Mouse (Mus musculus): Measurements from ENCODE around the gene Cenpo.

DNA sequence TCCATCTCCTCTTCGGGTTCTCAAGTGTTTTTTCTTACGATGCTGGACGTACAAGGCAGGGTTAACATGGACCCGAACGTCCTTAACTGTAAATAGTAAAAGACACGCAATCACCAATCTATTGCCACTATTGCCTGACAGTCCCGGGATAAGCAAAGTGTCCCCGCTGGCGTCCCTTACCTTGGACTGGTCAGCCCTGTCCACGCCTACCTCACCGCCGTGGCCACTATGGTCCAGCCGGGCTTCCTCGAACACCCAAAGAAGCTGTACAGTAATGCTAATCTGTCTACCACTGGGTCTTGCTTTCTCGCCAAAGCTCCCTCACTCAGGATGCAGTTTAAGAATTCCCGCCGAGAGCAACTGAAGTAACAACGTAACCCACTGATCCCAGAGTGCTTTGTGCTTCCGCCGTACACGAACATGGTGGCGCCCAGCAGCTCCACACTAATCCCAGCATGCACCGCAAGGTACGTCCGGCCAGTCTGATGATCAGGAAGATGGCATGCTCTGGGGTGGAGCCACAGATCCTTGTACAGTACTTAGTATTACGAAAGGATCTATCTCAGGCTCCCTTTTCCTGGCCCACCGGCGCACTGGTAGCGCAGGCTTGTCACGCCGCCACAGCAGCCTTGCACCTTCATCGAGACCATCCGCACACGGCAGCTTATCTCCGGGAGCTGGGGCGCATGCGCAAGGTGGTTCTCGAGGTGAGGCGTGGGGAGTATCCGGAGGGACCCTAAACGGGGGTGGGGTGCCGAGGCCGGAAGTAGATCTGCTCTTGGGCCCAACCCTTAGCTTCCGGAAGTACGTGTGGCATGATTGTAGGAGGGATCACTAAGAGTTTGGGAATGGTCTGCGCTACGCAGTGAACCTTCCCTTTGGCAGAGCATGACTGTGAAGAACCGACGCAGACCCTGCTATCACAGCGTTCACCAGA is at the start of gene Cenpo, which contains the start of gene Ptrhd1:
- TF ChIP-seq HCFC1 (IDR thresholded peaks at IDR 0.05; ENCODE audit: borderline replicate concordance, insufficient read depth, low read length) (peak; percentile 94), ZC3H11A (IDR thresholded peaks at IDR 0.05; ENCODE audit: borderline replicate concordance, low read depth, low read length) (no peak), CHD2 (IDR thresholded peaks at IDR 0.05; ENCODE audit: low read depth, low read length) (no peak)

Data from ES-E14 (cell line).